Mouse (Mus musculus) gastrocnemius, postnatal 14 days (tissue): ENCODE results near the gene Mad2l1bp. TPM values are rescaled to one million over a fixed set of nuclear protein-coding genes. Genes with fewer than 3 reads are reported as not detected.

Experiments
- DNase-seq: peaks from one replicate; pipeline ENCODE4 v3.0.0; 2021; ENCODE audit warnings: mixed read lengths
- intact Hi-C: fragments of 180-260 bp; cut with DNase I; formaldehyde crosslinking; loops from one replicate; pipeline ENCODE4 v1.15.1; 2025; ENCODE audit warnings: low total_unique reads
- total RNA-seq, 2 experiments: library from RNA; stranded (reverse); gene quantifications; 2 replicates each; pipeline ENCODE4 v1.2.3; 2021

Gene Mad2l1bp
- total RNA-seq, 2 experiments from 2014 or later: 14.6 to 15.6 TPM

- intact Hi-C loops: no loop called here
- peak; percentile 51 for DNase-seq
Observed at GRCm38 (mm10) chr17:46117623-46118422, 35.5 kb downstream of the Mad2l1bp start.

DNA sequence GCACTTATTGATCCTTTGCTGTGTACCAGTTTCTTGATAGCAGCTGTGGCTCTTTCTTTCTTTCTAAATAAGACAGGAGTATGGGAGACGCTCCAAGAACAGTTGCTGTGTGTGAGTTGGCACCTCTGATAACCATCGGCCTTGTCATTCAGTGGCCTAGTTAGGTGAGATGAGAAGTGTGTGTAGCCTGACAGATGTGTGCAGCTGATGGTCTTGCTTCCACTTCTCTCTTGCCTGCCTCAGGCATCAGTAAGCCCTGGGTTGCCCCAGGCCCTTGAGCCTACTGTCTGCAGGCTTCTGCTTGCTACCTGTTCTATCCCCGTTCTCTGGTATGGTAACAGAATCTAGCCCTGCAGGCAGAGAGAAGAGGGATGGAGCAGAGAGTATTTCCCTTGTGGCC is 36.5 kb downstream of the Mad2l1bp start:
- intact Hi-C loops: no loop called here
- DNase-seq: no peak

- intact Hi-C loops: no loop called here
- no peak for DNase-seq
Observed at GRCm38 (mm10) chr17:46116138-46116537, 37.2 kb downstream of the Mad2l1bp start.

GRCm38 (mm10) chr17:46115489-46115888 is 37.9 kb downstream of the Mad2l1bp start:
- intact Hi-C loops: no loop called here
- no peak for DNase-seq

- intact Hi-C loops: no loop called here
- DNase-seq: peak; percentile 87
Observed at GRCm38 (mm10) chr17:46110402-46111289, 42.7 kb downstream of the Mad2l1bp start, which contains the start of gene Mrps18a. Gene Mrps18a, plus strand, starts transcription at chr17:46110986.

GRCm38 (mm10) chr17:46108286-46108685 is 45.1 kb downstream of the Mad2l1bp start:
- DNase-seq: no peak
- intact Hi-C loops: no loop called here

DNA sequence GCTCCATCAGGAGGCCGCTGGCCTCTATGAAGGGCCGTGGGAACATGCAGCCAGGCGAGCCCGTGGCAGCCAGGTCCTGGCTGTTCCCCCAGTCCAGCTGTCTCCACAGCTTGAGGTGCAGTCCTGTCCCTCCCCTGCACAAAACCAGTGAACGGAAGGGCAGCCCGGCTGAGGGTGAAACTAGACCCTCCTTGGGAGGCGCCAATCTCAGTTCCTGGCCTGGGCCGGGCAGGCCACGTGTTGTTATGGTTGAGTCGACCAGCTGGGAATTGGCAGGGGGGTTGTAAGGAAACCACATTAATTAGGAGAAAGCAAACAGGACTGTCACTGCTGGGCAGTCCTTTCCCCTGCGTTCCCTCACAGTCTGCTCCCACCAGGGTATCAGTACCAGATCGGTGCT is 48.9 kb downstream of the Mad2l1bp start:
- peak; percentile 85 for DNase-seq

DNA sequence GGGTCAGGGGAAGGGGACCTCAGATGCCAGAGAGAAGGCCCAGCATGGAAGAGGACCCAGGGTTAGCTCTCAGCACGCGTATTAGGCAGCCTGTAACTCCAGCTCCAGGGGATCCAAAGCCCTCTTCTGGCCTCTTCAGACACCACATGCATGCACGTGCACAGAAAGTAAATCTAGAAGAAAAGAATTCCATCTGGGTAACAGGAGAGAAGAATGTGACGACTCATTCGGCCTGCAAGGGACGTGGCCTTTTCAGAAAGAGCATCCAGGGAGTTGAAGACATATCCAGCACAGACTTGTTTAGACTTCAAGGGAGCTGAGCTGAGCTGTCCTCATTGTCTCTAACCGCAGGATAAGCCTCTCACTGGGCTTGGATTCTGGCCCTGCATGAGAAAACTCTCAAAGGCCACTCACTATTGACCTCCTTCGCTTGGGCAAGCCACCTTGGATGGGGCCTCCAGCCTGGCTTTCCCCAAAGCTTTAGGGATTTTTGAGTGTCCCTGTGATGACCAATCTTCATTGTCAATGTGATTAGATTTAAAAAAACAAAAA is 50.7 kb downstream of the Mad2l1bp start:
- intact Hi-C loops: no loop called here
- no peak for DNase-seq

More for the DNA sequence above, 48.9 kb downstream of the Mad2l1bp start:
- intact Hi-C loops: no loop called here

DNA sequence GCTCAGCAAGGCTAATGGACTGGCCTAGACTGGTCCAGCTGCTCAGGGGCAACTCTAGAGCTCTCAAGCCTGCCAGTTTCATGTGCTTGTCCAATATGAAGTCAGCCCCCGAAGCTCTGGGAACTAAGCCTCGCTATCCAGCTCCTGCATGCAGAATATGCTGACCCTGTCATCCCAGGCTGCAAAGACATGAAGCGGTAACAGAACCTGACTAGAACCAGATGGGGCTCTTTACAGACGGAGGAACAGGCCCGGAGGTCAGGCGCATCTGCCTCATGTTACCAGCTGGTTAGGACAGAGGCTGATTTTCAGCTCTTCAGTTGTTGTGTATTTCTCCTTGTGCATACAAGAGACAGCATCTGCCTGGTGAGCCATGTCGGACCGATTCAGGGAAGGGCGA is 51.4 kb downstream of the Mad2l1bp start:
- no peak for DNase-seq

GRCm38 (mm10) chr17:46098525-46098924 is 54.8 kb downstream of the Mad2l1bp start:
- intact Hi-C loops: no loop called here
- DNase-seq: no peak

More for the DNA sequence above, 51.4 kb downstream of the Mad2l1bp start:
- intact Hi-C loops: no loop called here

Other genes starting within 250 kb of the Mad2l1bp start
- 10 to 100 TPM; 73.9 to 95.9 TPM for gene Vegfa, start 121.2 kb downstream of the Mad2l1bp start, total RNA-seq
- 10 to 100 TPM; 61.3 to 61.8 TPM for gene Mrps18a, start 42.6 kb downstream of the Mad2l1bp start, total RNA-seq
- gene Rsph9, start 9.3 kb downstream of the Mad2l1bp start, total RNA-seq: under 1 TPM; 0.43 to 0.66 TPM
- gene Gtpbp2, start 7.5 kb upstream of the Mad2l1bp start, total RNA-seq: 10 to 100 TPM; 45.4 to 56.3 TPM
- gene Polh, start 49.1 kb upstream of the Mad2l1bp start, total RNA-seq: 10 to 100 TPM; 11.2 to 13.5 TPM
- 10 to 100 TPM; 11.5 to 12.6 TPM for gene Xpo5, start 49.2 kb upstream of the Mad2l1bp start, total RNA-seq
- 10 to 100 TPM; 14.5 to 15.1 TPM for gene Polr1c, start 94.5 kb upstream of the Mad2l1bp start, total RNA-seq
- gene Yipf3, start 94.5 kb upstream of the Mad2l1bp start, total RNA-seq: 10 to 100 TPM; 59.0 to 62.2 TPM
- under 1 TPM; 0.29 to 0.84 TPM for gene Lrrc73, start 100.0 kb upstream of the Mad2l1bp start, total RNA-seq
- 10 to 100 TPM; 34.9 to 42.0 TPM for gene Tjap1, start 129.5 kb upstream of the Mad2l1bp start, total RNA-seq
- gene Dlk2, start 143.9 kb upstream of the Mad2l1bp start, total RNA-seq: under 1 TPM; 0.35 to 0.59 TPM
- gene Abcc10, start 174.8 kb upstream of the Mad2l1bp start, total RNA-seq: 1 to 10 TPM; 2.3 to 2.8 TPM
- 10 to 100 TPM; 12.8 to 13.6 TPM for gene Zfp318, start 230.2 kb upstream of the Mad2l1bp start, total RNA-seq